Mouse (Mus musculus) brown adipose tissue, adult 24 weeks (tissue): Measurements from ENCODE around the gene Bmyc. TPM values are rescaled to one million over a fixed set of nuclear protein-coding genes. Genes with fewer than 3 reads are reported as not detected.

ENCODE experiments used
- H3K27ac ChIP-seq: fragments of 200-500 bp; replicated peaks from 2 replicates; pipeline ENCODE4 v1.5.1; 2012; ENCODE audit warnings: low read depth, mild to moderate bottlenecking, low read length
- H3K4me1 ChIP-seq: fragments of 200-500 bp; 2 replicates; pipeline ENCODE4 v1.6.1; 2012; ENCODE audit warnings: low read length, mixed read lengths; ENCODE audit not compliant: control insufficient read depth, insufficient read depth, insufficient read length
- H3K4me3 ChIP-seq: fragments of 200-500 bp; 2 replicates; pipeline ENCODE4 v1.5.1; 2012; ENCODE audit warnings: low read depth, mild to moderate bottlenecking, low read length, moderate library complexity; ENCODE audit not compliant: insufficient read depth
- polyA plus RNA-seq: library from polyadenylated mRNA; stranded (reverse); fragments of >200 nt; gene quantifications from 2 replicates; pipeline ENCODE4 v1.2.4, GENCODE M21; 2012; ENCODE audit not compliant: missing spikeins, insufficient read depth, insufficient read length

The Bmyc gene
- polyA plus RNA-seq: 20.2 and 26.5 TPM in 2 replicates

DNA sequence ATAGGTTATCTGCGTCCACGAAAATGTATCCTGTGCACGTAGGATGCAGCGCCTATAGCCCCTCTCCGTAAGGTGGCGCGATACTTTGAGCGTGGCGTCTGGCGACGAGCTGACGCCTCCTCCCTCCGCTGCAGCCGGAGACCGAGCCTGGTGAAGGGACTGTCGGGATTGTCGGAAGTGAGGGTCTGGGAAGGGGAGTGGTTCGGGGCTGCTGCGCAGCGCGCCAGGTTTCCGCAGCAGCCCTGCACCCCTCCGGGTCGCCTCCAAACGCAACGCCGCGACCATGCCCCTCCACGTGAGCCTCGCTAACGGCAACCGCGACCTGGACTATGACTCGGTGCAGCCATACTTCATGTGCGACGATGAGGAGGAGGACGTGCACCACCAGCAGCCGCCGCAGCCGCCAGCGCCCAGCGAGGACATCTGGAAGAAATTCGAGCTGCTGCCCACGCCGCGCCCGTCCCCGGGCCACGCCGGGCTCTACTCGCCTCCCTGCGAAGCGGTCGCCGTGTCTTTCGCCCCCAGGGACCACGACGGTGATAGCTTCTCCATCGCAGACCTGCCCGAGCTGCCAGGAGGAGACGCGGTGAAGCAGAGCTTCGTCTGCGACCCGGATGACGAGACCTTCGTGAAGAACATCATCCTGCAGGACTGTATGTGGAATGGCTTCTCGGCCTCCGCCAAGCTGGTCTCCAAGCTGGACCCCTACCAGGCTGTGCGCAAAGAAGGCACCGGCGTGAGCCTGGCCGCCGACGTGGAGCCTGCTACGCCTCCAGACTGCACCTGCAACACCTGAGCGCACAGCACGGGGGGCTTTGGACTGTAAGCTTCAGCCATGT, at the start of gene Bmyc:
TSS of gene Bmyc (plus strand) at position 97 of the 839 bp plus-strand sequence.
- no peak within 1 kb of the TSS for H3K27ac ChIP-seq
- peak within 1 kb of the TSS; percentile 77 for H3K4me3 ChIP-seq
- no peaks in the 10 kb centered on the region for H3K4me1 ChIP-seq

DNA sequence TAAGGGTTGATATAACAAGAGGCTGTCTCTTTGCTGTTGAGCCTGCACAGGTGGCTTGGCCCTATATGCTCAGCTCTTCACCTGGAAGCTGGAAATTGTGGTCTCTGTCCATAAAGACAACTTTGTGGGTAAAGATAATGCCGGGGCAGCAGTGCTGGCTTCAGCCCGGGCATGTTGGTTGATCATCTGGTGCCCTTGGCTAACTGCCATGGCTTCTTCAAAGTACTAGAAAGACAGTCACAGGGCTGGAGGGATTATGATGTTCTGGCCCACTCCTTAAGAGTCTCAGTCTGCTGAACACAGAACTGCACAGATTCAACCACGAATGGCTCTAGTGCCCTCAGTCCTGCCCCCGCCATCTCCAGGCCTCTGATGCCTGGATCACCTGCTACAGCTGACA, 49.3 kb upstream of the Bmyc start:
- Histone ChIP-seq H3K27ac (no peak overlapping the region), H3K4me3 (no peak overlapping the region), H3K4me1 (no peaks in the 10 kb centered on the region)

DNA sequence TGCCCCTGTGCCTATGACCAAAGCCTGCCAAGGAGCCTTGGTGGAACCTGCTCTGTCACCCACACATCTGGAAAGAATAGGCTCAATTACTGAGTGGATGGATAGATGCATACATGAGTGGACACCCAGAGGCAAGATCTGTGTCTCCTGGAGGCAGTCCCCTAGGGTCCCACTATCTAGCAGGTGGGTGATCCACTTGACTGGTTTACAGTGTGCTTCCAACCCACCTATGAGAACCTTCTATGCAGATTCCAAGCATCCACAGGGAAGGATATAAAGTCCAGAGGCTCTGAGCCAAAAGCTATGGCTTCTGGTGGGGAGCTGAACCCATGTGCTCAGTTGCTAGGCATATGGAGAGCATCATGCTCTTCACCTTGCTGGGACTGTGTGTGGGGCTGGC, 48.9 kb upstream of the Bmyc start, which contains the start of gene Lcn5:
TSS of gene Lcn5 (plus strand) at position 301 of the 400 bp plus-strand sequence.
- no peak within 1 kb of the TSS for H3K4me3 ChIP-seq
- no peaks in the 10 kb centered on the region for H3K4me1 ChIP-seq
- H3K27ac ChIP-seq: no peak within 1 kb of the TSS

DNA sequence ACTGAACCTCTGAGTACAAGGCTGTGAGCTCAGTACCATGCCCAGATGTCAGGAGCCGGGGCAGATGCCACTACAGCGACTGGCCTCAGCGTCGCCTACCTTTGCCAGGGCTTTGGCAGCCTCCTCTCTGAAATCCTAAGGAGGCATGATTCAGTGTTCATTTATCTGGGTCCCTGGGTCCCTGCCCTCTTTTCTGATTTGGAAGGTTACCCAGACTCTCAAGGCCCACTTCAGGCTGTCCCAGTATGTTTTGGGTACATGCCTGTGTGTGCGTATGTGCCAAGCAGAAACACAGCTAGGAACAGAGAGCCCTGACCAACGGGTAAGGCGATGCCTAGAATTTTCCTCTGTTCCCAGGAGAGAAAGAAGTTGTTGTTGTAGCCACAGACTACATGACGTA, 46.3 kb upstream of the Bmyc start:
- Histone ChIP-seq H3K4me1 (no peaks in the 10 kb centered on the region), H3K27ac (no peak overlapping the region)

DNA sequence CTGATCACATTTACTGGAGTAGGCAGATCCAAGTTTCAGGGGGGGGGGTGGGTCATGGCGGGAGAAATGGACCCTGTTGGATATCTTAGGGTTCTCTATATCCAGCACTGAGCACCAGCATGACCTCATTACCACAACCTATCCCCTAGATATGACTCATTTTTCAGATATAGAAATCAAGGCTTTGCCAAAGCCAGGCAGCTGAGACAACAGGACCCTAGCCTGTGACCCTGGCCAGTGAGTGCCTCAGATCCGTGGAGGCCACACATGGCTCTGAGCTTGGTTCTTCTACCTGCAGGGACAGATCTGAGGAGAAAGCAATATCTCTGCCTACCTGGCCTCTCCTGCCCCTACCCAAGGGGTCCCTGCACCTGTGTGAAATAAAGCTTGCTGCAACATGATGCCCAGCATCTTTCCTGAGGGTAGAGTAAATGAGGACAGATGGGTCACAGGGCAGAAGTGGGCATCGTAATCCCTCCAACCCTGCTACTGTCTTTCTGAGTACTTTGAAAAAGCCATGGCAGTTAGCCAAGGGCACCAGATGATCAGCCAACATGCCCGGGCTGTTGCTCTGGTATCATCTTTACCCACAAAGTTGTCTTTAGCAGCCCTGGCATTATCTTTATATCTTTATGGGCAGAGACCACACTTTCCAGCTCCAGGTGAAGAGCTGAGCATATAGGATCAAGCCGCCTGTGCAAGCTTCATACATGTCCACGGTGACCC, 45.1 kb upstream of the Bmyc start:
- Histone ChIP-seq H3K27ac (no peak overlapping the region), H3K4me3 (no peak overlapping the region), H3K4me1 (no peaks in the 10 kb centered on the region)

More for the DNA sequence above, 46.3 kb upstream of the Bmyc start:
- H3K4me3 ChIP-seq: no peak overlapping the region

DNA sequence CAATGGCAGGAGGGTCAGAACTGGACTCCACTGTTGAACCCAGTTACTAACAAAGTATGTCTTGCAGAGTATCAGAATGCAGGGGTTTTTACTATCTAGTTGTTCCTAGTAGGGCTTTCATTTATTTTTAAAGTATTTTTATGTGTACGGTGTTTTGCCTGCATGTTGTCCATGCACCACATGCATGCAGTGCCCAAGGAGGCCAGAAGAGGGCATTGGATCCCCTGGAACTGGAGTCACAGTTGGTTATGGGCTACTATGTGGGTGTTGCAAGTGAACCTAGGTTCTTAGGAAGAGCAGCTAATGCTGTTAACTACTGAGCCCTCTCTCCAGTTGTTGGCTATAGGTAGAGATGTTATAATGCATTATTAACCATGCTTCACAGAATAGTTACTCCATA, 43.0 kb upstream of the Bmyc start:
- H3K4me3 ChIP-seq: no peak overlapping the region
- H3K27ac ChIP-seq: no peak overlapping the region
- no peaks in the 10 kb centered on the region for H3K4me1 ChIP-seq

DNA sequence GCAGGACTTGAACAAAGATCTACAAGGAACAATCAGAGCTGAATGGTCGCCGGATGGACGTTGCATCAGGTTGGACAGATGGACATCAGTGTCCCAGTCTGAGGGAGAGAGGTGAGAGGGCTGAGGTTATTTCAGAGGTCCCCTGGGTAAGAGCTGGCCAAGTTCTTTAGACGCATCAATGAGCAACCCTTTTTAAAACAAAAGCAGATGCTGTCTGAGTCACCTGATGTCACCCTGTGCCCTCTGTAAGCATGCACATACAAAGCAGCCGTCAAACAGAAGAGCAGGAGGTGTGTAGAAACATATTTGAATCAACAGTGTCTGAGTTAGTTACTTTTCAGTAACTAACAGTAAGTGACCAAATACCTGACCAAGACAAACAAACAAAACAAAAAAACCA, 42.4 kb upstream of the Bmyc start:
- no peaks in the 10 kb centered on the region for H3K4me1 ChIP-seq
- no peak overlapping the region for H3K4me3 ChIP-seq
- H3K27ac ChIP-seq: no peak overlapping the region

DNA sequence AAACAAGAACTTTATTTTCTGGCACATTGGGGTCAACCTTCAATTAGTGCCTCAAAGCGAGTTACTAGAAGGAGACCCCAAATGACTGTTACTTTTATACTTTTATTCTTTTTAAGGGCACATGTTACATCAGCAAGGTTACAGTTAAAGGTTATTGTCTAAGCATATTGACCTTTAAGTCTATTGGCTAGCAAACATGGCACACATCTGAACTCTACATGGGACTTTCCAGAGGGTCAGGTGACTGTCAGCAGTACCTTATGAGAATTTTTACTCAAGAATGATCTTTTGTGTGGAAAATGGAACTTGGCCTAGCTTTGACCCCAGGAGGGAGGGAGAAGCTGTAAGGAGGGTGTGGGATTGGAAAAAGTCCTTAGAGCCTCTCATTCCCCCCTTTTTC, 40.0 kb upstream of the Bmyc start:
- Histone ChIP-seq H3K4me3 (no peak overlapping the region), H3K4me1 (no peaks in the 10 kb centered on the region), H3K27ac (no peak overlapping the region)

DNA sequence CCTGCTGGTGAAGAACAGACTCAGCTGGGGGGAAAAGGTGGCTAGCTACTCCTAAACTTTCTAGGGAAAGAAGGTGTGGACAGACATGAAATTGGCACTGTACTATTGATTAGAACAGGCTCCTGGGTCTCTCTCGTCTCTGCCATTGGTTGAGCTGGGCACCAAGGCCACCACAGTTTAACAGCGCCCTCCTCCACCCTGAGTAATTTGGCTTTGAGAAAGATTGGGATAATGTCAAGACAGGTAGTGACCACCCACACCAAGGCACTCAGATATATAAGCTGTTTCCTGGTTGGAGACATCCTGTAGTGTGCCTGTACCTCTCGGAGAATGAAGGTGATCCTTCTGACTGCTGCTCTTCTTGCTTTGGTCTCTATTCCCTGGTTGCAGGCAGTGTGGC, 30.1 kb upstream of the Bmyc start, which contains the start of gene Lcn6:
TSS of gene Lcn6 (plus strand) at position 301 of the 400 bp plus-strand sequence.
- Histone ChIP-seq H3K4me3 (no peak within 1 kb of the TSS), H3K27ac (no peak within 1 kb of the TSS), H3K4me1 (no peaks in the 10 kb centered on the region)

DNA sequence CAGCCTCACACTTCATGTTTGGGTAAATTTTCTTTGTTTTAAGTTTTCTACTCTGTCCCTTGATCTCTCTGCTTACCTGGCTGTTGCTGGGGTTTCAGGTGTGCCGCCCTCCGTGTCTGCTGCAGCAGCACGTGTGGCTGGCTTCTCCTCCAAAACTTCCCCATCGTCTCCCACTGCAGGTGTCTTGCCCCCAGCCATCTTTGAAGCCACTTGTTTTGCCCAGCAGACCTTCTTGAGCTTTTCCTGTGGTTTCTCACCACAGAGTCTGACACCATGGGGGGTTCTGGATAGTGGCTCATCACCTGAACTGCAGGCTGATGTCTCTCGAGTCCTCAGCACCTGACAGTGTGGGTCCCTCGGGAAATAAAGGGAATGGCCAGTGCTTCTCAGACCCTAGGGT, 27.0 kb upstream of the Bmyc start:
- Histone ChIP-seq H3K4me1 (no peaks in the 10 kb centered on the region), H3K27ac (no peak overlapping the region), H3K4me3 (no peak overlapping the region)

DNA sequence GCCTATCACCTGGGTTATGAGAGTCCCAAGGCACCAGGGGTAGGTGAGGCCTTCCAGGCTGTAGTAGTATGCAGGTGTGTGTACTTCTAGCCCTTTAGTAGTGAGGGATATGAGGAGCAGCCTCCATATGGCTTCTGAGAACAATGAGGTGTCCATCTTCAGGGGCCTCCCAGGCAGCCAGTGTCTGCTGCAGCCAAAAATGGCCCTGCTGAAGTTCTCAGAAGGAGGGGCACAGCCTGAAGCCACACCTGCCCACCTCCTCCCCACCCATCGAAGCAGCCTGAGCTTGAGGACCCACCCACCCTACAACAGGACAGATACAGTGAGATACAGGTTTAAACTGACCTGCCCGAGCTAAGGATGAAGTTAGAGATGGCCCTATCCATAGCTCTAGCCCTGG, 24.1 kb upstream of the Bmyc start, which contains the start of gene Lcn10:
TSS of gene Lcn10 (plus strand) at position 301 of the 400 bp plus-strand sequence.
- Histone ChIP-seq H3K27ac (no peak within 1 kb of the TSS), H3K4me3 (no peak within 1 kb of the TSS), H3K4me1 (no peaks in the 10 kb centered on the region)

DNA sequence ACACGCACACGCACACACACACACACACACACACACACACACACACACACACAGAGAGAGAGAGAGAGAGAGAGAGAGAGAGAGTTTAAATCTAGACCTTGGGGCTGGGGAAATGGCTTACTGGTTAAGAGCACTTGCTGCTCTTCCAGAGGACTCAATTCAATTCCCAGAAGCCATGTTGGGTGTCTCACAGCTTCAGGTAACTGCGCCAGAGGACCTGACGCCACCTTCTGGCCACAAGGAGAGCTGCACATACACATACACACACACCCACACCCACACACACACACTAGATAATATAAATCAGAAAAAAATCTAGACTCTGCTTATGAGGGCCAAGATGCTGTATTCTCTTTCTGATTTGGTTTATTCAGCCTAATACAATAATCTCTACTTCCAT, 19.6 kb upstream of the Bmyc start:
- Histone ChIP-seq H3K4me1 (no peaks in the 10 kb centered on the region), H3K27ac (no peak overlapping the region), H3K4me3 (no peak overlapping the region)

DNA sequence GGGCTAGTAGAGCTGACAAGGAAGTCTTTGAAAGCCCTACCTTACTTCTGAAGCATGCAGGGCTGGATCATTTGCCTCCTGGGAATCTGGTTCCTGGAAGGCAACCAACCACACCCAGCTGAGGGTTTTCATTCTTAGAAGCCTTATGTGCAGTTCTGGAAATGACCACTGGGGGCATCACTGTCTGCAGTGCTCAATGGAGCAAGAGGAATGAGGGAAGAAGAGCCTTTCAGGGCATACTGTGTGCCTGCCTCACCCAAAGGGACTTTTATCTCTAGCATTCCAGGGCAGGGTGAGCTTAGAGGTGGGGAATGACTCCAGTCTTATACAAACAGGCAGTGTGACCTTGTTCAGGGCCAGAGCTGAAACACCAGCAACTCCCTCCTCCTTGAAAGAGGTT, 11.9 kb upstream of the Bmyc start:
- Histone ChIP-seq H3K27ac (no peak overlapping the region), H3K4me3 (no peak overlapping the region), H3K4me1 (no peaks in the 10 kb centered on the region)

DNA sequence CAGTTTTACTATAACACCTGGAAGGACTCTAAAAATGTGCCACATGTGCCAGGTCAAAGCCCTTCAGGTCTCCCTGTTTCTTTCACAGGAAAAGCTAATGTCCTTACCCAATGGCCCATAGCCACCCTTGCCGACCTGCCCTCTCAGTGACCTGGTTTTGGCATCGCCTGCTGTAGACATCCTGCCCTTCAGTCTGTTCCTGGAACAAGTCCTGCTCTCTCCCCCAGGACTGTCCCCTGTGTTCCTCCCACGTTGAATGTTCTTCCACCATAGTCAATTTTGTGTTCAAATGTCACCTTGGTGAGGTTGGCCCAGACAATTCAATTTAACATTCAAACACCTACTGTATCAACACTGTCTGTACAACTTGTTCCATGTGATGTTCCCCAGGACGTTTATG, 9.6 kb upstream of the Bmyc start:
- H3K4me1 ChIP-seq: no peaks in the 10 kb centered on the region
- no peak overlapping the region for H3K4me3 ChIP-seq

DNA sequence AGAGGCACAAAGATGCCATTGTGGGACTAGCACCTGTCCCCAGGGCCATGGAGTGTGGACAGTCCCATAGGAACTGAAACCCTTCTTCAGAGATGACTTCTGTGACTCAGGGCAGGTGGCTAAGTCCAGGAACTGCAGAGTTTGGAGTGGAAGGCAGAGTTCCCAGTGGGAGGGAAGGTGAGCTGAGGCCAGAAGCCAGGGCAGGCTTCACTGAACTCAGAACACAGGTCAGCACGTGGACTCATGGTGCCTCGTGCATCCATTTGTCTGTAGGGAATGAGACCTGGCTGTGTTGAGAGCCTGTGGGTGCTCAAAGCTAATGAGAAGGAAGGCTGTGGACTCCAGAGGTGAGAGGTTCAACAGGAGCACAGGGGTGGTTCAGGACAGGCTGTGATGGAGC, 7.8 kb upstream of the Bmyc start:
- H3K27ac ChIP-seq: no peak overlapping the region
- H3K4me3 ChIP-seq: no peak overlapping the region
- no peaks in the 10 kb centered on the region for H3K4me1 ChIP-seq

More for the DNA sequence above, 9.6 kb upstream of the Bmyc start:
- no peak overlapping the region for H3K27ac ChIP-seq
